Mouse (Mus musculus): ENCODE results near the gene Raver2. TPM values are rescaled to one million over a fixed set of nuclear protein-coding genes. Genes with fewer than 3 reads are reported as not detected.

Gene Raver2
- total RNA-seq, 2 experiments from 2014 or later, result 2.2 to 2.4 TPM

- intact Hi-C loops (cut with DNase I), result loop anchor here (1.0 to 5.0 kb wide), 4 partner anchors 97 to 289 kb away; partner anchors contain the start of gene Jak1
- peak; percentile 43 to 52 for DNase-seq
Observed at GRCm38 (mm10) chr4:101168189-101168778, 99.5 kb downstream of the Raver2 start.

- no peak for DNase-seq
- intact Hi-C loops (cut with DNase I), result no loop called here
Observed at GRCm38 (mm10) chr4:101172738-101173137, 104.0 kb downstream of the Raver2 start.

GRCm38 (mm10) chr4:101174916-101175625 is 106.3 kb downstream of the Raver2 start:
- no peak for DNase-seq
- intact Hi-C loops (cut with DNase I), result no loop called here

- peak in 1 of 2 experiments; percentile 48 for DNase-seq
- intact Hi-C loops (cut with DNase I), result no loop called here
Observed at GRCm38 (mm10) chr4:101176123-101176522, 107.3 kb downstream of the Raver2 start.

GRCm38 (mm10) chr4:101177796-101178195 is 109.0 kb downstream of the Raver2 start:
- intact Hi-C loops (cut with DNase I), result no loop called here

GRCm38 (mm10) chr4:101179076-101179475 is 110.3 kb downstream of the Raver2 start:
- intact Hi-C loops (cut with DNase I), result no loop called here
- no peak for DNase-seq

More at GRCm38 (mm10) chr4:101177796-101178195, 109.0 kb downstream of the Raver2 start:
- no peak for DNase-seq

- intact Hi-C loops (cut with DNase I), result loop anchor here (5.0 kb wide), 1 partner anchor 82 kb away; no protein-coding TSS in a partner anchor
Observed at GRCm38 (mm10) chr4:101179836-101180235, 111.1 kb downstream of the Raver2 start.

GRCm38 (mm10) chr4:101180681-101181080 is 111.9 kb downstream of the Raver2 start:
- intact Hi-C loops (cut with DNase I), result loop anchor here (5.0 kb wide), 1 partner anchor 82 kb away; no protein-coding TSS in a partner anchor
- no peak for DNase-seq

More at GRCm38 (mm10) chr4:101179836-101180235, 111.1 kb downstream of the Raver2 start:
- no peak for DNase-seq

- peak; percentile 38 to 45 for DNase-seq
- intact Hi-C loops (cut with DNase I), result loop anchor here (5.0 kb wide), 1 partner anchor 80 kb away; no protein-coding TSS in a partner anchor
Observed at GRCm38 (mm10) chr4:101182603-101183011, 113.8 kb downstream of the Raver2 start.

GRCm38 (mm10) chr4:101185216-101185615 is 116.4 kb downstream of the Raver2 start:
- DNase-seq, result no peak
- intact Hi-C loops (cut with DNase I), result no loop called here

- no peak for DNase-seq
- intact Hi-C loops (cut with DNase I), result no loop called here
Observed at GRCm38 (mm10) chr4:101186591-101186990, 117.8 kb downstream of the Raver2 start.

- DNase-seq, result no peak
- intact Hi-C loops (cut with DNase I), result no loop called here
Observed at GRCm38 (mm10) chr4:101187381-101187780, 118.6 kb downstream of the Raver2 start.

- DNase-seq, result no peak
- intact Hi-C loops (cut with DNase I), result no loop called here
Observed at GRCm38 (mm10) chr4:101192241-101192976, 123.6 kb downstream of the Raver2 start.

- DNase-seq, result no peak
- intact Hi-C loops (cut with DNase I), result no loop called here
Observed at GRCm38 (mm10) chr4:101194170-101194569, 125.4 kb downstream of the Raver2 start.

- intact Hi-C loops (cut with DNase I), result no loop called here
- no peak for DNase-seq
Observed at GRCm38 (mm10) chr4:101196407-101196806, 127.6 kb downstream of the Raver2 start.

- no peak for DNase-seq
- intact Hi-C loops (cut with DNase I), result no loop called here
Observed at GRCm38 (mm10) chr4:101197421-101198170, 128.8 kb downstream of the Raver2 start.

- intact Hi-C loops (cut with DNase I), result no loop called here
- DNase-seq, result peak; percentile 72 to 74
Observed at GRCm38 (mm10) chr4:101198333-101198732, 129.6 kb downstream of the Raver2 start.

GRCm38 (mm10) chr4:101199433-101200081 is 130.8 kb downstream of the Raver2 start:
- intact Hi-C loops (cut with DNase I), result no loop called here
- no peak for DNase-seq
